Mouse (Mus musculus) thymus, adult 18-20 months (tissue): ENCODE measurements at regions not wholly inside any gene's neighbourhood (a gene's known extent, or its start where the extent isn't known, plus 50 kb on each side); places are given as distances from the start of the nearest gene placed in this dataset.
"Not testable (repeated sequence)": the region's sequence is repeated elsewhere in the genome, so short reads cannot be mapped to it uniquely, and the experiment has no call there.

ENCODE experiments used
- DNase-seq, 2 experiments: peaks; one replicate each; pipeline ENCODE4 v3.0.0; 2022; ENCODE audit warnings: mixed read lengths in 2 of 2

GRCm38 (mm10) chr10:26585106-26585505 lies 168.1 kb upstream of the Arhgap18 start:
- DNase-seq, result no peak

GRCm38 (mm10) chr10:26607081-26607480 lies 146.1 kb upstream of the Arhgap18 start:
- not testable (repeated sequence) for DNase-seq

GRCm38 (mm10) chr10:26611246-26611645 lies 142.0 kb upstream of the Arhgap18 start:
- DNase-seq, result no peak

- DNase-seq, result no peak
Observed at GRCm38 (mm10) chr10:26630196-26630760, 122.9 kb upstream of the Arhgap18 start.

GRCm38 (mm10) chr10:26632266-26632665 lies 121.0 kb upstream of the Arhgap18 start:
- no peak for DNase-seq

- DNase-seq, result no peak
Observed at GRCm38 (mm10) chr10:26637459-26637858, 115.8 kb upstream of the Arhgap18 start.

GRCm38 (mm10) chr10:26638056-26638455 lies 115.2 kb upstream of the Arhgap18 start:
- no peak for DNase-seq

- DNase-seq, result no peak
Observed at GRCm38 (mm10) chr10:26639118-26639517, 114.1 kb upstream of the Arhgap18 start.

- DNase-seq, result no peak
Observed at GRCm38 (mm10) chr10:26653103-26653502, 100.1 kb upstream of the Arhgap18 start.

GRCm38 (mm10) chr10:26664270-26664669 lies 89.0 kb upstream of the Arhgap18 start:
- no peak for DNase-seq

- DNase-seq, result no peak
Observed at GRCm38 (mm10) chr10:26679500-26680227, 73.6 kb upstream of the Arhgap18 start.

- DNase-seq, result no peak
Observed at GRCm38 (mm10) chr10:26694761-26695160, 58.5 kb upstream of the Arhgap18 start.

- peak; percentile 3 to 6 for DNase-seq
Observed at GRCm38 (mm10) chr10:26695212-26695933, 57.8 kb upstream of the Arhgap18 start.
